Mouse (Mus musculus) fat pad, adult 2 months (tissue): ENCODE data around the gene Fam53b.

Experiments used
- DNase-seq: peaks from one replicate; pipeline ENCODE4 v3.0.0-alpha.2; 2011; ENCODE audit warnings: low read depth, low spot score; ENCODE audit errors: extremely low read depth

Fam53b gene

GRCm38 (mm10) chr7:132790447-132791219 is 23.1 kb downstream of the Fam53b start:
- peak; percentile 81 for DNase-seq

GRCm38 (mm10) chr7:132788826-132789225 is 24.9 kb downstream of the Fam53b start:
- no peak for DNase-seq

GRCm38 (mm10) chr7:132787496-132788190 is 26.0 kb downstream of the Fam53b start:
- DNase-seq: no peak

GRCm38 (mm10) chr7:132787022-132787421 is 26.7 kb downstream of the Fam53b start:
- DNase-seq: no peak

- no peak for DNase-seq
Observed at GRCm38 (mm10) chr7:132786522-132786921, 27.2 kb downstream of the Fam53b start.

GRCm38 (mm10) chr7:132786011-132786410 is 27.7 kb downstream of the Fam53b start:
- DNase-seq: no peak

- no peak for DNase-seq
Observed at GRCm38 (mm10) chr7:132784101-132784500, 29.6 kb downstream of the Fam53b start.

GRCm38 (mm10) chr7:132781850-132782249 is 31.8 kb downstream of the Fam53b start:
- DNase-seq: no peak

- no peak for DNase-seq
Observed at GRCm38 (mm10) chr7:132781130-132781814, 32.4 kb downstream of the Fam53b start.

- no peak for DNase-seq
Observed at GRCm38 (mm10) chr7:132780611-132781010, 33.1 kb downstream of the Fam53b start.

- DNase-seq: no peak
Observed at GRCm38 (mm10) chr7:132778630-132779029, 35.1 kb downstream of the Fam53b start.

- no peak for DNase-seq
Observed at GRCm38 (mm10) chr7:132777728-132778453, 35.8 kb downstream of the Fam53b start.

- DNase-seq: no peak
Observed at GRCm38 (mm10) chr7:132777117-132777516, 36.6 kb downstream of the Fam53b start.

- DNase-seq: no peak
Observed at GRCm38 (mm10) chr7:132776338-132777111, 37.2 kb downstream of the Fam53b start.

- no peak for DNase-seq
Observed at GRCm38 (mm10) chr7:132775922-132776321, 37.8 kb downstream of the Fam53b start.

- DNase-seq: no peak
Observed at GRCm38 (mm10) chr7:132775333-132775732, 38.4 kb downstream of the Fam53b start.

GRCm38 (mm10) chr7:132773011-132773705 is 40.5 kb downstream of the Fam53b start:
- DNase-seq: no peak

- no peak for DNase-seq
Observed at GRCm38 (mm10) chr7:132772440-132772839, 41.2 kb downstream of the Fam53b start.

GRCm38 (mm10) chr7:132768498-132769344 is 45.0 kb downstream of the Fam53b start:
- DNase-seq: no peak
